Mouse (Mus musculus) midbrain, embryonic 14.5 days (tissue): ENCODE measurements around the gene B230217C12Rik. TPM values are rescaled to one million over a fixed set of nuclear protein-coding genes. Genes with fewer than 3 reads are reported as not detected.

Source experiments
- ATAC-seq: fragments of 200-750 bp; cut with Nextera tagmentation; 2 replicates; pipeline ENCODE4 v1.8.0; 2017; ENCODE audit warnings: moderate number of reproducible peaks, moderate library complexity; ENCODE audit not compliant: low FRiP score, low TSS enrichment
- DNase-seq: peaks from one replicate; pipeline ENCODE4 v3.0.0-alpha.2; 2015
- H3K27ac ChIP-seq: fragments of 300-500 bp; sonication (generic); replicated peaks from 2 replicates; pipeline ENCODE4 v1.5.1; 2014; ENCODE audit warnings: mild to moderate bottlenecking, low read depth, low read length, moderate library complexity
- H3K27me3 ChIP-seq: fragments of 300-500 bp; sonication (generic); 2 replicates; pipeline ENCODE4 v1.6.1; 2014; ENCODE audit warnings: low read length, control low read depth, mixed read lengths; ENCODE audit not compliant: control insufficient read depth, insufficient read depth
- H3K36me3 ChIP-seq: fragments of 300-500 bp; sonication (generic); 2 replicates; pipeline ENCODE4 v1.6.1; 2014; ENCODE audit warnings: low read length, control low read depth; ENCODE audit not compliant: control insufficient read depth, insufficient read depth
- H3K4me1 ChIP-seq: fragments of 300-500 bp; sonication (generic); 2 replicates; pipeline ENCODE4 v1.6.1; 2014; ENCODE audit warnings: mild to moderate bottlenecking, antibody characterized with exemption, low read length, control low read depth; ENCODE audit not compliant: control insufficient read depth, insufficient read depth
- H3K4me2 ChIP-seq: fragments of 300-500 bp; sonication (generic); 2 replicates; pipeline ENCODE4 v1.6.1; 2014; ENCODE audit warnings: mild to moderate bottlenecking, low read length, moderate library complexity
- H3K4me3 ChIP-seq: fragments of 300-500 bp; sonication (generic); replicated peaks from 2 replicates; pipeline ENCODE4 v1.5.1; 2014; ENCODE audit warnings: low read depth, low read length
- H3K9ac ChIP-seq: fragments of 300-500 bp; sonication (generic); replicated peaks from 2 replicates; pipeline ENCODE4 v1.6.1; 2014; ENCODE audit warnings: mild to moderate bottlenecking, low read length, moderate library complexity
- H3K9me3 ChIP-seq: fragments of 300-500 bp; sonication (generic); 2 replicates; pipeline ENCODE4 v1.6.1; 2016; ENCODE audit warnings: low read length, control low read depth, mixed read lengths; ENCODE audit not compliant: control insufficient read depth
- WGBS: fragments of 180-500 bp; shearing (Covaris S2); extraction: QIAGEN DNeasy Blood & Tissue Kit; methylation state at CpG from one replicate; pipeline ENCODE4 v1.1.7; 2014; 5-methylcytosine and 5-hydroxymethylcytosine counted together
- polyA plus RNA-seq: library from polyadenylated mRNA; unstranded; fragments of >200 nt; fragmentation: Nextera tagmentation; extraction: Ambion mirVana; gene quantifications from 2 replicates; pipeline ENCODE4 v1.2.1, GENCODE M21; 2014

The B230217C12Rik gene
- polyA plus RNA-seq, 1 experiment from 2014 or later, result 32.4 TPM

- H3K9ac ChIP-seq, result peak overlapping the region; percentile 96
- H3K4me1 ChIP-seq, result peaks cover 38% of the 10 kb centered on the region
- DNase-seq (peak; percentile 46), ATAC-seq (no peak)
- H3K27me3 ChIP-seq, result no peaks in the 10 kb centered on the region
- H3K9me3 ChIP-seq, result no peaks in the 10 kb centered on the region
- 7% methylated on average over 17 of the region's 17 CpGs for WGBS
- H3K36me3 ChIP-seq, result no peaks in the 10 kb centered on the region
- peak overlapping the region; percentile 72 for H3K4me2 ChIP-seq
- H3K27ac ChIP-seq, result peak overlapping the region; percentile 96
- H3K4me3 ChIP-seq, result peak overlapping the region; percentile 90
These were observed 39.7 kb upstream of the B230217C12Rik start for GRCm38 (mm10) chr11:97800691-97801408.

- no peaks in the 10 kb centered on the region for H3K27me3 ChIP-seq
- H3K4me1 ChIP-seq, result peaks cover 46% of the 10 kb centered on the region
These were observed 39.0 kb upstream of the B230217C12Rik start for GRCm38 (mm10) chr11:97801409-97802193.

GRCm38 (mm10) chr11:97802194-97802470 lies 38.4 kb upstream of the B230217C12Rik start:
- ATAC-seq, result no peak
- Histone ChIP-seq H3K4me3 (peak overlapping the region; percentile 90), H3K9me3 (no peaks in the 10 kb centered on the region), H3K27ac (no peak overlapping the region), H3K27me3 (no peaks in the 10 kb centered on the region), H3K36me3 (peaks cover 5% of the 10 kb centered on the region; the same call in 1 of the 2 replicates), H3K9ac (peak overlapping the region; percentile 21; the same call in 1 of the 2 replicates), H3K4me1 (peaks cover 47% of the 10 kb centered on the region), H3K4me2 (peak overlapping the region; percentile 72)
- no peak for DNase-seq
- 35% methylated on average over 1 of the region's 1 CpGs for WGBS

More at GRCm38 (mm10) chr11:97801409-97802193, 39.0 kb upstream of the B230217C12Rik start:
- Histone ChIP-seq H3K4me2 (peak overlapping the region; percentile 72), H3K9me3 (no peaks in the 10 kb centered on the region), H3K36me3 (0 out of 2 replicates have a peak, but pooled peaks cover under 1% of the 10 kb centered on the region), H3K4me3 (peak overlapping the region; percentile 90), H3K9ac (peak overlapping the region; percentile 96), H3K27ac (peak overlapping the region; percentile 96; the same call in 1 of the 2 replicates)
- peak; percentile 67 for DNase-seq
- ATAC-seq, result no peak
- WGBS, result 38% methylated on average over 8 of the region's 8 CpGs

- H3K4me3 ChIP-seq, result peak overlapping the region; percentile 90; the same call in 1 of the 2 replicates
- peak overlapping the region; percentile 72 for H3K4me2 ChIP-seq
- DNase-seq (no peak), ATAC-seq (no peak)
- peaks cover 47% of the 10 kb centered on the region for H3K4me1 ChIP-seq
- H3K9me3 ChIP-seq, result no peaks in the 10 kb centered on the region
- no peak overlapping the region for H3K27ac ChIP-seq
- H3K9ac ChIP-seq, result 0 out of 2 replicates have a peak overlapping the region, but pooled peaks have one; percentile 4
- H3K36me3 ChIP-seq, result peaks cover 8% of the 10 kb centered on the region
- WGBS, result 50% methylated on average over 6 of the region's 6 CpGs
- no peaks in the 10 kb centered on the region for H3K27me3 ChIP-seq
These were observed 38.1 kb upstream of the B230217C12Rik start for GRCm38 (mm10) chr11:97802495-97802894.

GRCm38 (mm10) chr11:97803847-97804246 lies 36.7 kb upstream of the B230217C12Rik start:
- H3K4me1 ChIP-seq, result peaks cover 55% of the 10 kb centered on the region
- DNase-seq, result no peak
- peaks cover 22% of the 10 kb centered on the region for H3K36me3 ChIP-seq
- H3K4me2 ChIP-seq, result no peak overlapping the region
- no peak for ATAC-seq
- no peaks in the 10 kb centered on the region for H3K27me3 ChIP-seq
- no peak overlapping the region for H3K27ac ChIP-seq
- no peak overlapping the region for H3K9ac ChIP-seq
- no peaks in the 10 kb centered on the region for H3K9me3 ChIP-seq
- 84% methylated on average over 5 of the region's 5 CpGs for WGBS
- H3K4me3 ChIP-seq, result no peak overlapping the region

- WGBS, result 27% methylated on average over 9 of the region's 9 CpGs
- H3K4me3 ChIP-seq, result no peak overlapping the region
- peak; percentile 72 for DNase-seq
These were observed 35.5 kb upstream of the B230217C12Rik start for GRCm38 (mm10) chr11:97804841-97805661.

GRCm38 (mm10) chr11:97805662-97806612 lies 34.6 kb upstream of the B230217C12Rik start:
- Histone ChIP-seq H3K27ac (peak overlapping the region; percentile 75), H3K4me3 (0 out of 2 replicates have a peak overlapping the region, but pooled peaks have one; percentile 12), H3K4me1 (peaks cover 68% of the 10 kb centered on the region), H3K9me3 (no peaks in the 10 kb centered on the region), H3K9ac (peak overlapping the region; percentile 39; the same call in 1 of the 2 replicates), H3K4me2 (peak overlapping the region; percentile 47), H3K36me3 (peaks cover 31% of the 10 kb centered on the region), H3K27me3 (no peaks in the 10 kb centered on the region)
- DNase-seq (peak; percentile 67), ATAC-seq (peak; percentile 54; the same call in 1 of the 2 replicates)
- WGBS, result 35% methylated on average over 15 of the region's 15 CpGs

More at GRCm38 (mm10) chr11:97804841-97805661, 35.5 kb upstream of the B230217C12Rik start:
- H3K27me3 ChIP-seq, result no peaks in the 10 kb centered on the region
- H3K36me3 ChIP-seq, result peaks cover 31% of the 10 kb centered on the region
- H3K4me1 ChIP-seq, result peaks cover 63% of the 10 kb centered on the region
- H3K27ac ChIP-seq, result peak overlapping the region; percentile 75
- ATAC-seq, result no peak
- no peak overlapping the region for H3K9ac ChIP-seq
- H3K4me2 ChIP-seq, result peak overlapping the region; percentile 47
- H3K9me3 ChIP-seq, result no peaks in the 10 kb centered on the region
